Mouse (Mus musculus) right cerebral cortex, adult 18-20 months (tissue): ENCODE data around the gene Gpr85.

Experiments used
- DNase-seq: peaks from one replicate; pipeline ENCODE4 v3.0.0; 2022; ENCODE audit warnings: mixed read lengths

Gpr85 gene

DNA sequence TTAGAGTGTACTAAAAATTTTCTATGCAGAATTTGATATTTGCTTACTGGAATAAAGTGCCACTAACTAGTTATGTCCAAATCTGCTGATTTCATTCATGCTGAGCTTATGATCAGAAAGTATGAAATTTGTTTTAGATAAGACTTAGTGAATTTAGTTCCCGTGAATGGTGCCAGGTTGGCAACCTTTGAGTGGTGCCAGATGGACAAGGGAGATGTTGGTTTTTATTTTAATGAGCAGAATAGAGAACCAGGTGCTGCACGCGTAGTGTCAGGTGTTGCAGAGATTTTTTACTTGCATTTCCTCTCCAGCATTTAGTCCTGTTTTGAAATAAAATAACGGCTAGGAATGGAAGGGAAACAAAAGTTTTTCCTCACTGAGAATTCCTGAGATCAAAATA lies 27.6 kb downstream of the Gpr85 start:
- no peak for DNase-seq

DNA sequence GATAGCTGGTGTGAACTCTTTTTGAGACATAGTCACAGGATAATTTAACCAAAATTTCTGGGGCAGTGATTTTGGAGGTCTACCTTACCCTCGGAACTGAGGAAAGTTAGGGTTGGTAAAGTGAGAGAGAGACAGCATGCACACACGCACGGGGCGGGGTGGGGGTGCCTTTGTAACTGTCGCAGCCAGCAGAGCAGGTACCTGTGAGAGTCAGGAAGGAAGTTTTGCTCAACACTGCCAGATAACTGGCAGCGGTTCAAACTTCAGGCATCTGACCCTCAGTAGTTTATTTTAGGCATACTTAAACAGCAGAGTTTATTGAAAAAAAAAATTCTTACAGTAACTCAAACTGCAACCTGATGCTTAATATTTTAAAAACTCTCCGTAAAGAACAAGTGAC lies 39.7 kb downstream of the Gpr85 start:
- no peak for DNase-seq

DNA sequence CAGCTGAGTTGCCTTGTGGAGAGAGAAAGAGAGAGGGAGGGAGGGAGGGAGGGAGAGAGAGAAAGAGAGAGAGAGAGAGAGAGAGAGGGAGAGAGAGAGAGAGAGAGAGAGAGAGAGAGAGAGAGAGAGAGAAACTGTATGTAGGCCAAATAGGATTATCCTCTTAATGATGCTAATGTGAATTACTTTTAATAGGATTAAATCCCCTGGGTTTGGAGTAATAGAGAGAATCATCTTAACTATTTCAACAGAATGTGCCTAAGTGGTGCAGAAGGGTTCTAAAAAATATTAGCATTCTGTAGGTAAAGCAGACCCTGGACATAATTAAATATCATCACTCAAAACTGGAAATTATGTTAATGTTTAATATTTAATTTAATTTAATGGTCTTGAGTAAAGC lies 42.4 kb downstream of the Gpr85 start:
- no peak for DNase-seq
